Mouse (Mus musculus): ENCODE measurements around the gene Ngef.

- TF ChIP-seq CTCF (IDR thresholded peaks at IDR 0.05; ENCODE audit: control insufficient read depth, insufficient read depth, low read length) (no peak), POLR2A (IDR thresholded peaks at IDR 0.05; ENCODE audit: borderline replicate concordance, control insufficient read depth, low read depth, low read length) (no peak)
Measured at GRCm38 (mm10) chr1:87507857-87508256, 65.8 kb downstream of the Ngef start.
